Mouse (Mus musculus) limb, embryonic 11.5 days (tissue): ENCODE results near the gene Thsd7a. TPM values are rescaled to one million over a fixed set of nuclear protein-coding genes. Genes with fewer than 3 reads are reported as not detected.

Experiments used
- ATAC-seq: fragments of 200-750 bp; cut with Nextera tagmentation; 2 replicates; pipeline ENCODE4 v1.8.0; 2017; ENCODE audit warnings: low read depth; ENCODE audit not compliant: insufficient number of reproducible peaks, low FRiP score, low TSS enrichment
- DNase-seq: peaks from one replicate; pipeline ENCODE4 v3.0.0-alpha.2; 2015; ENCODE audit warnings: low spot score
- H3K27ac ChIP-seq: fragments of 300-500 bp; sonication (generic); replicated peaks from 2 replicates; pipeline ENCODE4 v1.5.1; 2014; ENCODE audit warnings: low read depth, mild to moderate bottlenecking, low read length
- H3K27me3 ChIP-seq: fragments of 300-500 bp; sonication (generic); 2 replicates; pipeline ENCODE4 v1.6.1; 2014; ENCODE audit warnings: mild to moderate bottlenecking, low read length, mixed read lengths; ENCODE audit not compliant: control insufficient read depth, insufficient read depth
- H3K36me3 ChIP-seq: fragments of 300-500 bp; sonication (generic); 2 replicates; pipeline ENCODE4 v1.6.1; 2014; ENCODE audit warnings: mild to moderate bottlenecking, low read length, moderate library complexity, mixed read lengths; ENCODE audit not compliant: control insufficient read depth, insufficient read depth
- H3K4me1 ChIP-seq: fragments of 300-500 bp; sonication (generic); 2 replicates; pipeline ENCODE4 v1.6.1; 2014; ENCODE audit warnings: low read length, mixed read lengths; ENCODE audit not compliant: control insufficient read depth, insufficient read depth
- H3K4me2 ChIP-seq: fragments of 300-500 bp; sonication (generic); 2 replicates; pipeline ENCODE4 v1.6.1; 2014; ENCODE audit warnings: low read depth, mild to moderate bottlenecking, moderate library complexity; ENCODE audit not compliant: severe bottlenecking
- H3K4me3 ChIP-seq: fragments of 300-500 bp; sonication (generic); 2 replicates; pipeline ENCODE4 v1.5.1; 2014; ENCODE audit warnings: low read depth, low read length
- H3K9ac ChIP-seq: fragments of 300-500 bp; sonication (generic); 2 replicates; pipeline ENCODE4 v1.6.1; 2014; ENCODE audit warnings: mild to moderate bottlenecking, low read length
- H3K9me3 ChIP-seq: fragments of 300-500 bp; sonication (generic); 2 replicates; pipeline ENCODE4 v1.6.1; 2016; ENCODE audit warnings: low read length; ENCODE audit not compliant: control insufficient read depth
- WGBS: fragments of 180-500 bp; shearing (Covaris S2); extraction: QIAGEN DNeasy Blood & Tissue Kit; methylation state at CpG from one replicate; pipeline ENCODE4 v1.1.7; 2014; 5-methylcytosine and 5-hydroxymethylcytosine counted together
- polyA plus RNA-seq: library from polyadenylated mRNA; unstranded; fragments of >200 nt; fragmentation: Nextera tagmentation; extraction: Ambion mirVana; gene quantifications from 2 replicates; pipeline ENCODE4 v1.2.1, GENCODE M21; 2014

Gene Thsd7a
- polyA plus RNA-seq, 1 experiment from 2014 or later: 1.5 TPM

DNA sequence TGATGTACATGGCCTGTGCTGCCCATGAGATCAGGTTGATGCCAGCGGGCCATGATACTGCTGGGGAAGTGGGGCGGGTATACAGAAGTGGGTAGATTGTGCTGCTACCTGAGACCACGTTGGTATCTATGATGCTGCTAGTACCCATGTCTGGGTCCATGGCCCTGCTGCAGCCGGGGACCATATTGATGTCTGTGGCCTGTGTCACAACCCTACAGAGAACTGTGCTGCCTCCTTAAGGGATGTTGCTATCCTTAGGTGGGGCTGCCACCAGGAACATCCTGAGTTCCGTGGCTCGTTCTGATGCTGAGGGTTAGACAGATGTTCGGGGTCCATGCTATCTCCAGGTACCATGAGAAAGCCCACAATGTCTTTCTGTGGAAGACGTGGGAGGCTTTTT is 33.1 kb downstream of the Thsd7a start:
- no peak for DNase-seq
- no peaks in the 10 kb centered on the region for H3K4me1 ChIP-seq
- WGBS: 91% methylated on average over 8 of the region's 8 CpGs
- no peak overlapping the region for H3K27ac ChIP-seq
- no peaks in the 10 kb centered on the region for H3K27me3 ChIP-seq
- H3K4me2 ChIP-seq: no peak overlapping the region
- H3K4me3 ChIP-seq: no peak overlapping the region
- ATAC-seq: no peak
- H3K9ac ChIP-seq: no peak overlapping the region
- no peaks in the 10 kb centered on the region for H3K9me3 ChIP-seq
- H3K36me3 ChIP-seq: no peaks in the 10 kb centered on the region

DNA sequence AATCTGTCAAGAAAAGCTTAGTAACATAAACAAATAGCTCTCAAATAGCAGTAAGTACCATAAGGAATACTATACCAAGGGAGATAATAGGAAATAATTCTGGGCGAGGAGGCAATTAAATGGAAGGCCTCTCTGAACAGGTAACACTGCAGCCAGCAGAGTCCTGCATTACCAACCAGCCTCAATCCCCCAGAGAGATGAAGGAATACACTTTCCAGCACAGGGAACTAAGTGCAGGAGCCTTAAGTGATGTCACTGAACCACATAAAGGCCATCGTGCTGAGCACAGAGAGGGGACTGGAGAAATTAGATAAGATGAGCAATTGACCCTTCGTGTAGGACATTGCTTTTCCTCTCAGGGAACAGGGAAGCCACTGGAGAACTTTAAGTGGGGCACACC is 36.6 kb downstream of the Thsd7a start:
- no peak overlapping the region for H3K4me3 ChIP-seq
- H3K9ac ChIP-seq: no peak overlapping the region
- no peaks in the 10 kb centered on the region for H3K36me3 ChIP-seq
- no peaks in the 10 kb centered on the region for H3K4me1 ChIP-seq
- H3K9me3 ChIP-seq: no peaks in the 10 kb centered on the region
- no peaks in the 10 kb centered on the region for H3K27me3 ChIP-seq
- ATAC-seq (no peak), DNase-seq (no peak)
- H3K27ac ChIP-seq: no peak overlapping the region
- H3K4me2 ChIP-seq: no peak overlapping the region
- WGBS: 75% methylated on average over 3 of the region's 3 CpGs

DNA sequence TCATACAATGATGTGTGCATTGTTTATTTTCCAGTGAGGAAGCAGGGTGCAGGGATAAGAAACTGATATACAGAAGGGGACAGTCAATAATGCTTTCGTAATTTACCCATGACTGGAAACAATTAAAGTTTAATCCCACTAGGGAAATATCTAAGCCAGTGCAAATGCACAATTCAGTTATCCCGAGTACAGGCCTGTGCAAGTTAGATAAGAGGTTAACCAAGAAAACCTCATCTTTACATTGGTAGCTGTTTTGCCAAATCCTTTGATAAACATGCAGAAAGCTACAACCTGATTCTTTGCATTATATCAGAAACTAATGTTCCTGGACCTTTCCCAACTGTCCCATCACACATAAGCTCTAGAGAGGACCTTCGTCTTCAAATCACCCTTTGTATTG is 46.3 kb downstream of the Thsd7a start:
- WGBS: 82% methylated on average over 3 of the region's 3 CpGs
- Histone ChIP-seq H3K27me3 (no peaks in the 10 kb centered on the region), H3K4me1 (no peaks in the 10 kb centered on the region), H3K4me3 (no peak overlapping the region), H3K9me3 (no peaks in the 10 kb centered on the region), H3K9ac (no peak overlapping the region), H3K4me2 (no peak overlapping the region), H3K36me3 (no peaks in the 10 kb centered on the region), H3K27ac (no peak overlapping the region)
- no peak for ATAC-seq
- DNase-seq: no peak

DNA sequence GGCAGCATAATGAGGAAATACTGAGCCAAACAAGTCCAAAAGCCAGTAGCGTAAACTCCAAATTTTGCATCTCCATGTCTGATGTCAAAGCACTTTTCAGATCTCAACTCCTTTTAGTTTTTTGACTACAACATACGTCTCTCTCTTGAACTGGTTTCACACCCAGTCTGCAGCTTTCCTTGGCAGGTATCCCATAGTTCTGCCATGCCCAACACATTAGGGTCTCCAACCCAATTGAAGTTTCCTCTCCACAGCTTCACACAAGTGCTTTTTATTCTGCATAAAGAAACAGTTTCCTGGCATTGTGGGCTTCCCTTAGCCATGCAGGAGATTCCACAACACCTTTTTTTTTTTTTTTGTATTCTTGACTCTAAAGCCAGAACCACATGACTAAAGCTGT is 50.1 kb downstream of the Thsd7a start:
- Histone ChIP-seq H3K4me2 (no peak overlapping the region), H3K4me3 (no peak overlapping the region), H3K27ac (no peak overlapping the region), H3K27me3 (no peaks in the 10 kb centered on the region), H3K9me3 (no peaks in the 10 kb centered on the region), H3K36me3 (no peaks in the 10 kb centered on the region), H3K9ac (no peak overlapping the region), H3K4me1 (no peaks in the 10 kb centered on the region)
- DNase-seq (no peak), ATAC-seq (no peak)
- 84% methylated on average over 2 of the region's 2 CpGs for WGBS

DNA sequence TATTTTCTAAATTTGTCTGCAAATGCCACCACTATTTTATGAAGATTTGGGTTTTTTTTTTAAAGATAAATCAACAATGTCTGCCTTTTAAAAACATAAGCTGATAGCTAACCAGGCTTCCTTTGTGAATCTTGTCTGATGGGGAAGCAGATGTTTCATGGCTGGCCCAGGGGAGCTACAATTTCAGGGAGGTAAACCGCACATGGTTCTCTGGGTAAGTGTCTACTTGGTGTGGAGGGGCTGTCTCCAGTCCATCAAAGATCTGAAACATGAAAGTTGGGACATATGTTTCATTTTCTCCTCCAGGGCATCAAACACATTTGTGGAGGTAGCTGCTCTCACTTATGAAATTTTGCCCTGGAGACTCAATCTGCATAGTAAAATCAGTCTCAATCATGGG is 55.5 kb downstream of the Thsd7a start:
- H3K4me2 ChIP-seq: no peak overlapping the region

DNA sequence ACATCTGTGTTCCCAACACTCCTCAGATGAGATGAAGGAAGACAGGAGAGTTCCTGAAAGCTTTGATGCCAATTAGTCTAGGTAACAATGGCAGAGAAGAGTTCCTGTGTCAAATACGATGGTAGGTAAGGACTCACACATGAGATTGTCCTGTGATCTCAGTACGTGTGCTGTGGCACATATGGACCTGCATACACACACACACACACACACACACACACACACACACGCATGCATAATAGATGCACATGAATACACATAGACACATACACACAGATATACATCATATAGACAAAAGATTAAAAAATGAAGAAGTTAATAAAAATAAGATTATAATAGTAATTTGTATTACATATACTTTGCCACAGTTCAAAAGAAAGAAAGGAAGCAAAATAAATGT is 56.0 kb downstream of the Thsd7a start:
- ATAC-seq: no peak
- WGBS: 89% methylated on average over 3 of the region's 3 CpGs
- no peak overlapping the region for H3K9ac ChIP-seq

More for the DNA sequence above, 55.5 kb downstream of the Thsd7a start:
- no peak for DNase-seq
- Histone ChIP-seq H3K27me3 (no peaks in the 10 kb centered on the region), H3K9me3 (no peaks in the 10 kb centered on the region), H3K27ac (no peak overlapping the region), H3K9ac (no peak overlapping the region), H3K4me3 (no peak overlapping the region), H3K36me3 (no peaks in the 10 kb centered on the region), H3K4me1 (no peaks in the 10 kb centered on the region)
- 92% methylated on average over 1 of the region's 1 CpGs for WGBS
- no peak for ATAC-seq

DNA sequence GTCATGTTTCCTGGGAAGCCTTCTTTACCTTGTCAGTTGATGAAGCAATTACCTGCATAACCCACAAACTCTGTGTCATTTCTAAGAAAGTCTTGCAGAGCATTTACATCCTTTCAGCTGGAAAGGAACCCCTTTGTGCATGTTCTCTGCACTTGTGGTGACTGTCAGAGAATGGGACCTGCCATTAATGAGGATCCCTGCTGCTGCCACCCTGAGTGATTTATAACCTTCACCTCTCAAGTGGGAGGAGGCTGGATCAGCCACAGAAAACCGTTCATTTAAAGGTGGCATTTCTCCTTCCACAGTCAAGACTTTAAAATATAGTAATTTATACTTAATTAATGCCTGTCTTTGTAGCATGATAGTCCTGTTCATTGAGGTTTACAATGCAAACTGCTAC is 99.6 kb downstream of the Thsd7a start:
- ATAC-seq (no peak), DNase-seq (no peak)
- Histone ChIP-seq H3K9ac (no peak overlapping the region), H3K4me2 (no peak overlapping the region), H3K9me3 (no peaks in the 10 kb centered on the region), H3K27ac (no peak overlapping the region), H3K27me3 (no peaks in the 10 kb centered on the region), H3K4me1 (no peaks in the 10 kb centered on the region), H3K36me3 (no peaks in the 10 kb centered on the region), H3K4me3 (no peak overlapping the region)
- WGBS: 14% methylated on average over 1 of the region's 1 CpGs

More for the DNA sequence above, 56.0 kb downstream of the Thsd7a start:
- H3K4me2 ChIP-seq: no peak overlapping the region
- H3K9me3 ChIP-seq: no peaks in the 10 kb centered on the region
- H3K4me1 ChIP-seq: no peaks in the 10 kb centered on the region
- no peak overlapping the region for H3K4me3 ChIP-seq
- no peak overlapping the region for H3K27ac ChIP-seq
- H3K36me3 ChIP-seq: no peaks in the 10 kb centered on the region
- no peak for DNase-seq
- H3K27me3 ChIP-seq: no peaks in the 10 kb centered on the region

DNA sequence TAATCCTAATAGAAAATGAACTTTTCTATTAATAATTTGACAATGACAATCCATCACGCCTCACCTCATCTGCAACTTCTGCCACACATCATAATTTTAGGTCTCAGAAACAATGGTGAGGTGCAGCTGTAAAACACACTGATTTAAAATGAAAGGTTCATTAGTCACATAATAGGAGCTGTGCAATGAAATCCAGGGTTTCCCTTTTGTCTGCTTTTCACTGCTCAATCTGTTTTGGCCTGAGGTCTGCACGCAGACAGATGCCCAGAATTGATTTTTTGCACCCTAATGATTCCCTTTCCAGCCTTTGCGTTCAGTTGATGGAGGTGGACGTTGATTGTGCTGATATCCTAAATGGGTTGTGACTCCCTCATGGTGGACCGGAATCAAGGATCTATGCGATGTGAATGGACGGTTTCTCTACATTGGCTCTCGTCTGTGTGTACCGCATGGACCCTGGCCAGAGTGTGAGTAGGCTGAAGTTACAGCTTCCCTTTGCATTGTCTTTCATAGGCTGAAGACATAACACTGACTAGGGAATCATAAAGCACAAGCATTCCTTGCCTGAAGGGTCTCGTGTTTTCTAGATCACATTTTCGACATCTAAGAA is 120.5 kb downstream of the Thsd7a start:
- H3K9ac ChIP-seq: no peak overlapping the region
- no peak overlapping the region for H3K4me3 ChIP-seq
- no peaks in the 10 kb centered on the region for H3K9me3 ChIP-seq
- no peak overlapping the region for H3K27ac ChIP-seq
- no peaks in the 10 kb centered on the region for H3K36me3 ChIP-seq
- H3K27me3 ChIP-seq: no peaks in the 10 kb centered on the region
- 86% methylated on average over 11 of the region's 11 CpGs for WGBS
- H3K4me2 ChIP-seq: no peak overlapping the region
- no peak for ATAC-seq
- no peaks in the 10 kb centered on the region for H3K4me1 ChIP-seq
- no peak for DNase-seq

DNA sequence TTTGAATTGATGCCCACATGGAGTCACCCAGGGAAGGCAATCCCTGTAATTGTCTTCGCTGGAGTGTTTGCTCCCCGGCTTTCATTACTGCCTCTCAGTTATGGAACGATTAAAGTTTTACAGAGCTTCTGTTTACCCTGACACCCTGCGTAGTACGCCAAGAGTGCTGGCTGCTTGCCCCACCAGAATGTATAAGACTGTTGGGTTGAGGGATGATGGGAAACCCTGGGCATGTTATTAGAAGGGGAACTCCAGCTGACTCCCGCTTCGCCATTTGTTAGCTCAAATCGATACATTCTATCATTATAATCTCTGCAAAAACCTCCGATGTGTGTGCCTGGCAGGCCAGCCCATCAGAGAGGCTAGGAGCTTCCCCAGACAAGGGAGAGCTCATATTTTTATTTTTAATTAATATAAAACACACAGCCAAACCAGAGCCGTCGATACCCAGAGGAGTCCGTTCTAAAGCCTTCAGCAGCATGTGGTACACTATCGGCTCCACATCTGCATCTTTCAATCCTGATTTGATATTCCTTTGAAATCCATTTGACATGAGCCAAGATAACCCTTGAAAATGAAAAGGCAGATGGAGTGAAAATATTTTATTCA is 142.5 kb downstream of the Thsd7a start:
- Histone ChIP-seq H3K4me3 (no peak overlapping the region), H3K27ac (no peak overlapping the region), H3K27me3 (no peaks in the 10 kb centered on the region), H3K4me2 (no peak overlapping the region), H3K36me3 (no peaks in the 10 kb centered on the region), H3K4me1 (no peaks in the 10 kb centered on the region), H3K9me3 (no peaks in the 10 kb centered on the region), H3K9ac (no peak overlapping the region)
- 88% methylated on average over 13 of the region's 13 CpGs for WGBS
- no peak for DNase-seq
- ATAC-seq: no peak
